Mouse (Mus musculus): ENCODE measurements around the gene Ptpn11.

GRCm38 (mm10) chr5:121220732-121221301, 29.6 kb upstream of the Ptpn11 start:
- TF ChIP-seq GATA1 (IDR thresholded peaks at IDR 0.05; ENCODE audit: borderline replicate concordance, low read length), result no peak
- no peak for TF ChIP-seq FLI1 (IDR thresholded peaks at IDR 0.05; ENCODE audit: low read length)
